Comparison of ENCODE assay signal across 8 mouse cellular contexts in the genomic region with DNA sequence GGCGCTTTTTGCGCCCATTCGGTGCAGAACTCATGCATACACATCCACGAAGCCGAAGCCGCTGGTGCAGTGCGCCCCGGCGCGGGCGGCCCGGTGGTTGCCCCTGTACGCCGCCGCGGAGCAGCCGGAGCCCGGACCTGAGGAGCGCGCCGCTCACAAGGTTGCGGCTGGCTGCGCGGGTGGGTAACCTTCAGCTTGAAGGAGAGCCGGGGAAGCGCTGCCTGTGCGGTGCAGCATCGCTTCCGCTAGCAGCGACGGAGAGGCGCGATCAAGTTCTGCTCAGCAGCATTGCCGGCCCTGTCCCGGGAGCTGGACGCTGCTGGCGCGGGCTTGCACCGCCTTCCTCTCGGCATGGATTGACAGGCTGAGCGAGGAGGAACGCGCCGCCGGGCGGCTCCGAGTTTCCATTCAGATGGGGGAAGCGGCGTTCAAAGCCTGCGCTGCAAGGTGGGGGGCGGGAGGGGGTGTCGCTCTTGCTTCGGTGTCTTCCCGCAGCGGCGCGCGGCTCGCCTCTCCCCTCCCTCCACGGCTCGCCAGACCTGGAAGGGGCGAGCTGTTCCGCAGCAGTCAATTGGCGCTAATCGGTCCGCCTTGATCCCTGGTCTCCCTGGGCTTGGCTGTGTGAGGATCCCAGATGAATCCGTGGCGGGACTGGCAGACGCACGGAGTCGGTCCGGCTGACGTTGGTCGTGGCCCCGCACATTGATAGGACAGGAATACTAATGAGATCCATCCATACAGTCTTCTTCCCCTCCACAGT. TPM values are rescaled to one million over a fixed set of nuclear protein-coding genes. Genes with fewer than 3 reads are reported as not detected.
A peak's percentile ranks its signal among the peaks of the same experiment; 100 is the strongest.
DNase-seq lines count a peak whose midpoint lies in the region; TF ChIP-seq lines count a peak whose summit lies in the region.

A gene (minus strand): TSS at position 750 of the 760 bp plus-strand sequence.

- intact Hi-C loops in gastrocnemius, postnatal 14 days (cut with DNase I; ENCODE audit: low total_unique reads), result no loop called here

- peak within 1 kb of the TSS; percentile 94 for H3K27ac ChIP-seq in cortical plate, adult 2 months (ENCODE audit: insufficient read depth, low read length)

- peaks cover 5% of the 10 kb centered on the region; the same call in 1 of the 2 replicates for H3K4me1 ChIP-seq in cortical plate, adult 2 months (ENCODE audit: control insufficient read depth, insufficient read depth, low read length)

- TF ChIP-seq CTCF in cortical plate, adult 2 months (IDR thresholded peaks at IDR 0.05; ENCODE audit: extremely low read depth, insufficient read depth, low read length), result no peak

- peak; percentile 57 to 88 for DNase-seq in adrenal gland, adult (ENCODE audit: inconsistent age in 2 of 2, low spot score in 1 of 2)
- peak; percentile 67 for DNase-seq in gastrocnemius, postnatal 14 days
- DNase-seq in induced T-regulatory cell, adult 2 months (ENCODE audit: low read depth), result peak; percentile 35
- peak; percentile 69 to 86 for DNase-seq in left cerebral cortex, adult 8-10 months (ENCODE audit: low spot score in 2 of 2)
- peak; percentile 64 to 69 for DNase-seq in lung, postnatal 4 days
- DNase-seq in right cerebral cortex, adult 18-20 months, result peak; percentile 87
- DNase-seq in urinary bladder, postnatal 14 days (ENCODE audit: low spot score), result peak; percentile 65

- H3K4me3 ChIP-seq in cortical plate, adult 2 months (ENCODE audit: insufficient read depth, low read length), result peak within 1 kb of the TSS; percentile 85

- TF ChIP-seq POLR2A in cortical plate, adult 2 months (IDR thresholded peaks at IDR 0.05; ENCODE audit: extremely low read depth, insufficient read depth, low read length), result peak; percentile 95

RNA-seq across cellular contexts. Expression of the gene that starts here (rescaled TPM):
- 86.7 and 90.1 TPM in 2 replicates for polyA plus RNA-seq in cortical plate, adult 2 months (2012; rRNA removed)
- 1 to 10 TPM; 1.3 to 1.4 TPM for total RNA-seq in gastrocnemius, postnatal 14 days (2021)
- total RNA-seq in left cerebral cortex, adult 8-10 months (2022), result 100 to 1,000 TPM; 143 to 176 (median 159) TPM

Comparison
In these comparisons a context has a peak if more than half of its experiments do, and no peak if none do; other contexts are left out.
1. Peak in every context shown above with its lines: DNase-seq, H3K4me3 ChIP-seq and H3K27ac ChIP-seq.
2. RNA of the gene that starts here (total RNA-seq): 143 to 176 TPM in left cerebral cortex, adult 8-10 months; 1.3 to 1.4 TPM in gastrocnemius, postnatal 14 days; every median in the first group is over 10 times any median in the second.
3. DNase-seq: peak in every context shown above with its lines; median percentile 87 in right cerebral cortex, adult 18-20 months; 78 in left cerebral cortex, adult 8-10 months; 72 in adrenal gland, adult; 67 in gastrocnemius, postnatal 14 days; 66 in lung, postnatal 4 days; 65 in urinary bladder, postnatal 14 days; 35 in induced T-regulatory cell, adult 2 months.